Mouse (Mus musculus): ENCODE measurements around the gene Rbfox3.
A peak's percentile ranks its signal among the peaks of the same experiment; 100 is the strongest.

- TF ChIP-seq TCF12 (IDR thresholded peaks at IDR 0.05; ENCODE audit: insufficient read depth, poor library complexity, severe bottlenecking) (no peak), POLR2A (IDR thresholded peaks at IDR 0.05; ENCODE audit: insufficient read length, low read depth) (peak; percentile 89)
Observed at GRCm38 (mm10) chr11:118476396-118477373, 434.7 kb downstream of the Rbfox3 start, which contains the start of gene Engase.

Measured in myocyte (in vitro differentiated cells).